Mouse (Mus musculus) heart, embryonic 16.5 days (tissue): ENCODE results near the gene Rps27l. TPM values are rescaled to one million over a fixed set of nuclear protein-coding genes. Genes with fewer than 3 reads are reported as not detected.

Experiments used
- ATAC-seq: fragments of 200-750 bp; cut with Nextera tagmentation; replicated peaks from 2 replicates; pipeline ENCODE4 v1.8.0; 2017; ENCODE audit warnings: moderate number of reproducible peaks; ENCODE audit not compliant: insufficient read depth, low FRiP score; ENCODE audit errors: extremely low read depth
- H3K27ac ChIP-seq: fragments of 300-500 bp; sonication (generic); 2 replicates; pipeline ENCODE4 v1.5.1; 2014; ENCODE audit warnings: mild to moderate bottlenecking, low read length, control low read depth, moderate library complexity
- H3K27me3 ChIP-seq: fragments of 300-500 bp; sonication (generic); 2 replicates; pipeline ENCODE4 v1.6.1; 2014; ENCODE audit warnings: low read length, mixed read lengths; ENCODE audit not compliant: control insufficient read depth, insufficient read depth
- H3K36me3 ChIP-seq: fragments of 300-500 bp; sonication (generic); 2 replicates; pipeline ENCODE4 v1.6.1; 2014; ENCODE audit not compliant: control insufficient read depth, insufficient read depth
- H3K4me1 ChIP-seq: fragments of 300-500 bp; sonication (generic); 2 replicates; pipeline ENCODE4 v1.6.1; 2014; ENCODE audit warnings: low read length, mixed read lengths; ENCODE audit not compliant: control insufficient read depth, insufficient read depth
- H3K4me2 ChIP-seq: fragments of 300-500 bp; sonication (generic); 2 replicates; pipeline ENCODE4 v1.6.1; 2014; ENCODE audit warnings: low read depth, mild to moderate bottlenecking, control low read depth, low read length
- H3K4me3 ChIP-seq: fragments of 300-500 bp; sonication (generic); 2 replicates; pipeline ENCODE4 v1.5.1; 2014; ENCODE audit warnings: mild to moderate bottlenecking, control low read depth, low read length
- H3K9ac ChIP-seq: fragments of 300-500 bp; sonication (generic); 2 replicates; pipeline ENCODE4 v1.6.1; 2014; ENCODE audit warnings: low read length, control low read depth
- H3K9me3 ChIP-seq: fragments of 300-500 bp; sonication (generic); replicated peaks from 2 replicates; pipeline ENCODE4 v1.6.1; 2016; ENCODE audit warnings: low read length; ENCODE audit not compliant: control insufficient read depth
- WGBS: fragments of 180-500 bp; shearing (Covaris S2); extraction: QIAGEN DNeasy Blood & Tissue Kit; methylation state at CpG from one replicate; pipeline ENCODE4 v1.1.7; 2014; 5-methylcytosine and 5-hydroxymethylcytosine counted together
- polyA plus RNA-seq: library from polyadenylated mRNA; unstranded; fragments of >200 nt; fragmentation: Nextera tagmentation; extraction: Ambion mirVana; gene quantifications from 2 replicates; pipeline ENCODE4 v1.2.1, GENCODE M21; 2015

The Rps27l gene
- polyA plus RNA-seq, 1 experiment from 2014 or later: 444 TPM

- no peak overlapping the region for H3K27ac ChIP-seq
- H3K27me3 ChIP-seq: no peaks in the 10 kb centered on the region
- WGBS: 85% methylated on average over 8 of the region's 8 CpGs
- H3K9ac ChIP-seq: no peak overlapping the region
- H3K36me3 ChIP-seq: peaks cover 12% of the 10 kb centered on the region
- H3K4me1 ChIP-seq: no peaks in the 10 kb centered on the region
- no peak overlapping the region for H3K4me2 ChIP-seq
- H3K9me3 ChIP-seq: no peaks in the 10 kb centered on the region
- no peak for ATAC-seq
- no peak overlapping the region for H3K4me3 ChIP-seq
Measured at GRCm38 (mm10) chr9:66967492-66967891, 21.6 kb downstream of the Rps27l start.

GRCm38 (mm10) chr9:66971116-66971515 lies 25.2 kb downstream of the Rps27l start:
- ATAC-seq: no peak
- no peak overlapping the region for H3K4me2 ChIP-seq
- H3K27me3 ChIP-seq: no peaks in the 10 kb centered on the region
- H3K9me3 ChIP-seq: no peaks in the 10 kb centered on the region
- 88% methylated on average over 8 of the region's 8 CpGs for WGBS
- no peak overlapping the region for H3K27ac ChIP-seq
- H3K4me1 ChIP-seq: peaks cover 7% of the 10 kb centered on the region
- no peak overlapping the region for H3K4me3 ChIP-seq
- peaks cover 12% of the 10 kb centered on the region for H3K36me3 ChIP-seq
- H3K9ac ChIP-seq: no peak overlapping the region

GRCm38 (mm10) chr9:66974721-66975225 lies 28.9 kb downstream of the Rps27l start:
- 1% methylated on average over 40 of the region's 41 CpGs for WGBS
- Histone ChIP-seq H3K9me3 (no peaks in the 10 kb centered on the region), H3K4me1 (peaks cover 7% of the 10 kb centered on the region), H3K27me3 (no peaks in the 10 kb centered on the region), H3K4me2 (peak overlapping the region; percentile 87), H3K27ac (peak overlapping the region; percentile 86), H3K36me3 (peaks cover 5% of the 10 kb centered on the region; the same call in 1 of the 2 replicates), H3K9ac (peak overlapping the region; percentile 86), H3K4me3 (peak overlapping the region; percentile 88)
- ATAC-seq: peak; percentile 83

- Histone ChIP-seq H3K27ac (peak within 1 kb of the TSS; percentile 86), H3K9ac (peak within 1 kb of the TSS; percentile 86), H3K27me3 (no peaks in the 10 kb centered on the region), H3K4me1 (peaks cover 7% of the 10 kb centered on the region), H3K9me3 (no peaks in the 10 kb centered on the region), H3K36me3 (peaks cover under 1% of the 10 kb centered on the region; the same call in 1 of the 2 replicates), H3K4me2 (peak within 1 kb of the TSS; percentile 87), H3K4me3 (peak within 1 kb of the TSS; percentile 88)
- 0% methylated on average over 28 of the region's 32 CpGs for WGBS
- ATAC-seq: peak; percentile 99
Measured at GRCm38 (mm10) chr9:66975239-66975645, 29.4 kb downstream of the Rps27l start, which contains the start of gene Lactb. Lactb (minus strand) TSS chr9:66975484.

- H3K27ac ChIP-seq: no peak overlapping the region
- no peak overlapping the region for H3K9ac ChIP-seq
- 62% methylated on average over 5 of the region's 5 CpGs for WGBS
Measured at GRCm38 (mm10) chr9:66977121-66977520, 31.2 kb downstream of the Rps27l start.

GRCm38 (mm10) chr9:66977982-66978381 lies 32.1 kb downstream of the Rps27l start:
- Histone ChIP-seq H3K4me1 (peaks cover 7% of the 10 kb centered on the region), H3K27me3 (no peaks in the 10 kb centered on the region), H3K36me3 (no peaks in the 10 kb centered on the region), H3K27ac (no peak overlapping the region), H3K4me3 (no peak overlapping the region), H3K4me2 (no peak overlapping the region), H3K9ac (no peak overlapping the region), H3K9me3 (no peaks in the 10 kb centered on the region)
- 63% methylated on average over 1 of the region's 1 CpGs for WGBS
- ATAC-seq: no peak

More at GRCm38 (mm10) chr9:66977121-66977520, 31.2 kb downstream of the Rps27l start:
- H3K27me3 ChIP-seq: no peaks in the 10 kb centered on the region
- H3K9me3 ChIP-seq: no peaks in the 10 kb centered on the region
- no peaks in the 10 kb centered on the region for H3K36me3 ChIP-seq
- H3K4me3 ChIP-seq: no peak overlapping the region
- ATAC-seq: no peak
- H3K4me2 ChIP-seq: no peak overlapping the region
- H3K4me1 ChIP-seq: peaks cover 7% of the 10 kb centered on the region

- Histone ChIP-seq H3K9ac (no peak overlapping the region), H3K4me3 (no peak overlapping the region), H3K27me3 (no peaks in the 10 kb centered on the region), H3K9me3 (no peaks in the 10 kb centered on the region), H3K4me2 (no peak overlapping the region), H3K4me1 (peaks cover 7% of the 10 kb centered on the region), H3K36me3 (no peaks in the 10 kb centered on the region), H3K27ac (no peak overlapping the region)
- ATAC-seq: no peak
- 79% methylated on average over 1 of the region's 1 CpGs for WGBS
Measured at GRCm38 (mm10) chr9:66978468-66978867, 32.6 kb downstream of the Rps27l start.

- no peak overlapping the region for H3K4me2 ChIP-seq
- WGBS: 7% methylated on average over 5 of the region's 5 CpGs
Measured at GRCm38 (mm10) chr9:66980458-66980857, 34.6 kb downstream of the Rps27l start.

GRCm38 (mm10) chr9:66982085-66982484 lies 36.2 kb downstream of the Rps27l start:
- Histone ChIP-seq H3K4me2 (no peak overlapping the region), H3K9me3 (no peaks in the 10 kb centered on the region), H3K27me3 (no peaks in the 10 kb centered on the region), H3K4me1 (no peaks in the 10 kb centered on the region), H3K4me3 (no peak overlapping the region), H3K36me3 (no peaks in the 10 kb centered on the region), H3K27ac (no peak overlapping the region), H3K9ac (no peak overlapping the region)
- 78% methylated on average over 7 of the region's 7 CpGs for WGBS
- ATAC-seq: no peak

More at GRCm38 (mm10) chr9:66980458-66980857, 34.6 kb downstream of the Rps27l start:
- Histone ChIP-seq H3K9me3 (no peaks in the 10 kb centered on the region), H3K36me3 (no peaks in the 10 kb centered on the region), H3K9ac (no peak overlapping the region), H3K27me3 (no peaks in the 10 kb centered on the region), H3K4me3 (no peak overlapping the region), H3K4me1 (peaks cover 4% of the 10 kb centered on the region), H3K27ac (no peak overlapping the region)
- ATAC-seq: no peak
